Mouse (Mus musculus) lung, postnatal 0 days (tissue): ENCODE data around the gene Polr3b.
A peak's percentile ranks its signal among the peaks of the same experiment; 100 is the strongest.

Source experiments
- CTCF ChIP-seq: IDR thresholded peaks from 2 replicates; pipeline ENCODE4 v1.5.1; 2016; ENCODE audit warnings: antibody characterized with exemption, mild to moderate bottlenecking
- EP300 ChIP-seq: IDR thresholded peaks from 2 replicates; pipeline ENCODE4 v1.6.1; 2016; ENCODE audit warnings: antibody characterized with exemption, mild to moderate bottlenecking, control low read depth

GRCm38 (mm10) chr10:84610783-84611182 lies 11.3 kb upstream of the Polr3b start:
- TF ChIP-seq CTCF (no peak), EP300 (peak; percentile 89)
